Mouse (Mus musculus): ENCODE data around the gene Zc3h13. TPM values are rescaled to one million over a fixed set of nuclear protein-coding genes. Genes with fewer than 3 reads are reported as not detected.
A peak's percentile ranks its signal among the peaks of the same experiment; 100 is the strongest.

The Zc3h13 gene
- 10.2 and 11.3 TPM in 2 replicates for polyA plus RNA-seq (2015; fragmentation: Nextera tagmentation; extraction: Ambion mirVana)

DNA sequence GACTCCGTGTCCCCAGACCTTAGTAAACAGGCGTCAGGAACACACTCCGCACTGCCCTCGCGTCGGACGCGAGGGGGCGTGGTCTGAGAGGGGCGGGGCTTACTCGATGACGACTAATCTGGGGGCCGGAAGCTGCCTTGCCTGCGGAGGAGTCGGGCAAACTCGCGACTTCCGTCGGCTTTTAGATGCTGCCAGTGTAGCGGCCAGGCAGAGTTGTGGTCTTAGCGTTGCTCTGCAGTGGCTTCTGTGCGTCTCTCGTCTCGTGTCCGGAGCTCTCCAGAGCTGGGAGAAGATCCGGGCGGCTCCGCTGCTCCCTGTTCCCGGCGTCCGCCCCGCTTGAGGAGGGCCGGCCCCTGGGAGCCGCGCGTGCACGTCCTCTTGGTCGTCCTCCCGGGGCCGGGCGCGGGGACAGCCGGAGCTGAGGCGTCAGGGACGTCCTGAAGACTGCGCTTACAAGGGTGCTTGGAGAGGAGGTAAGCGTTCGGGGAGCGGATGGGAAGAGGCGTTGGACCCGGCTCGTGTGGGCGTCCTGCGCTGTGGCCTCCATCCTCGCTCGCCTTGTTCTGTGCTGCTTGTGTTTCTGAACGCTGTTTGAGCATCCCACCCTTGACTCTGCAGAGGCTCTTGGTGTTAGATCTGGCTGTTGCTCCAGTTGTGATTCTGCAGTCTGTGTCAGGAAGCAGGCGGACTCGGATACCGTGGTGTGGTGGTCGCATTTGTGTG, at the start of gene Zc3h13:
TSS of gene Zc3h13 (plus strand) at position 181 of the 723 bp plus-strand sequence.
- H3K9ac ChIP-seq (ENCODE audit: low read depth, low read length), result peak within 1 kb of the TSS; percentile 73
- no peaks in the 10 kb centered on the region for H3K36me3 ChIP-seq (ENCODE audit: control insufficient read depth, insufficient read depth)
- WGBS (ENCODE audit: insufficient replicate concordance), result under 1% methylated on average over 61 of the region's 61 CpGs
- no peaks in the 10 kb centered on the region for H3K9me3 ChIP-seq (replicated peaks; ENCODE audit: control insufficient read depth, low read length)
- peak within 1 kb of the TSS; percentile 91 for H3K4me2 ChIP-seq (ENCODE audit: low read depth, low read length)
- peak within 1 kb of the TSS; percentile 95 for H3K4me3 ChIP-seq (ENCODE audit: low read depth, low read length)
- H3K4me1 ChIP-seq (ENCODE audit: control insufficient read depth, low read depth, low read length), result peaks cover 9% of the 10 kb centered on the region
- no peaks in the 10 kb centered on the region for H3K27me3 ChIP-seq (ENCODE audit: control insufficient read depth, insufficient read depth, low read depth, low read length)
- peak within 1 kb of the TSS; percentile 92 for H3K27ac ChIP-seq (ENCODE audit: low read length)
- ATAC-seq (ENCODE audit: low read depth), result peak; percentile 99

DNA sequence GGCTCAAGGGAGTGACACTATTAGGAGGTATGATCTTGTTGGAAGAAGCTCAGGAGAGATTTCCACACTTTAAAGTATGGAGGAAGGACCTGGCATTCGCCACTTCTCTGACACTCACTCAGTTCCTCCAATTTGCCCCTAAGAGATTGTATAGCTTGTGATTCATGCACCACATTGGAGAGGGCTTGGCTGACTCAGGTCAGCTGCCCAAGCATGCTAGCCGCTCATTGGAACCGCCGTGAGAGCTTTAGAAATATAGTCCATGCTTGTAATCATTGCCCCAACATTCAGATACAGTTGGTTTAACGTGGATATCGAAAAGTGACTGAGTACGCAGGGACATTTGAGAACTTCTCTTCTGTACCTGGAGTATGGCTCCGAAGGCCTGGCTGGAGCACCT, 48.6 kb upstream of the Zc3h13 start:
- Histone ChIP-seq H3K9me3 (replicated peaks; ENCODE audit: control insufficient read depth, low read length) (no peaks in the 10 kb centered on the region), H3K27me3 (ENCODE audit: control insufficient read depth, insufficient read depth, low read depth, low read length) (no peaks in the 10 kb centered on the region), H3K27ac (ENCODE audit: low read length) (no peak overlapping the region), H3K4me2 (ENCODE audit: low read depth, low read length) (no peak overlapping the region), H3K4me1 (ENCODE audit: control insufficient read depth, low read depth, low read length) (peaks cover 4% of the 10 kb centered on the region; the same call in 1 of the 2 replicates), H3K9ac (ENCODE audit: low read depth, low read length) (no peak overlapping the region), H3K36me3 (ENCODE audit: control insufficient read depth, insufficient read depth) (no peaks in the 10 kb centered on the region), H3K4me3 (ENCODE audit: low read depth, low read length) (no peak overlapping the region)
- ATAC-seq (ENCODE audit: low read depth), result no peak
- 76% methylated on average over 8 of the region's 8 CpGs for WGBS (ENCODE audit: insufficient replicate concordance)

DNA sequence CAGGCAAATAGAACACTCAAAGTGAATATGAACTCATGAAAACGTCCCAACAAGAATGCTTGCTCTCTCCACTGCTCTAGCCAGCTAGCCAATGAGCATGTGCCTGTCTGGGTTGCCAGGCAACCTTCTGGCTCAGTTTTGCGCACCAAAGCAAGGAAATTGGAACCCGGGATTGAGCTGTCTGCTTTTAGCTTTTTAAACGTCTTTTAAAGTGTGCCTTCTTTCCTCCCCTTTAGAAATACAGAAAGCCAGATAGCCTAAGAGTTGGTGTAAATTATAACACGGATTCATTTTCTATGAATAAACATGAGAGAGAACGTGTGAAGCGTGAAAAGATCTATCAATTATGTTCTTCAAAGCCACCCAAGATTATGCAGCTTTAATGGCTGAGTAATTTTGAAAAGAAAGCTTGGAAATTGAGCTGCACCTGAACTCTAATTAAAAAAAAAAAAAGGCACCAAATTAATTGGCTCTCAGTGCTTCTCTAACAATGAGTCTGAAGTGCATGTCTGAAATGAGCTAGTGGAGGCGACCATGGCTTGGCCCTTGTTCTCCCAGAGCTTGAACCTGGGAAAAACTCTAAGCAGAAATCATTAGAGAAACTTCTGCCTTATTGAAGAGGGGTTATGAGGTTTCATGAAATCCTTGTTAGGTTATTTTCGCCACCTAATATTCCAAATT, 48.1 kb upstream of the Zc3h13 start:
- 64% methylated on average over 9 of the region's 9 CpGs for WGBS (ENCODE audit: insufficient replicate concordance)
- H3K27me3 ChIP-seq (ENCODE audit: control insufficient read depth, insufficient read depth, low read depth, low read length), result no peaks in the 10 kb centered on the region
- H3K36me3 ChIP-seq (ENCODE audit: control insufficient read depth, insufficient read depth), result no peaks in the 10 kb centered on the region
- H3K4me2 ChIP-seq (ENCODE audit: low read depth, low read length), result no peak overlapping the region
- ATAC-seq (ENCODE audit: low read depth), result no peak
- H3K27ac ChIP-seq (ENCODE audit: low read length), result no peak overlapping the region
- H3K9me3 ChIP-seq (replicated peaks; ENCODE audit: control insufficient read depth, low read length), result no peaks in the 10 kb centered on the region
- peaks cover 4% of the 10 kb centered on the region; the same call in 1 of the 2 replicates for H3K4me1 ChIP-seq (ENCODE audit: control insufficient read depth, low read depth, low read length)
- H3K9ac ChIP-seq (ENCODE audit: low read depth, low read length), result no peak overlapping the region
- H3K4me3 ChIP-seq (ENCODE audit: low read depth, low read length), result no peak overlapping the region

DNA sequence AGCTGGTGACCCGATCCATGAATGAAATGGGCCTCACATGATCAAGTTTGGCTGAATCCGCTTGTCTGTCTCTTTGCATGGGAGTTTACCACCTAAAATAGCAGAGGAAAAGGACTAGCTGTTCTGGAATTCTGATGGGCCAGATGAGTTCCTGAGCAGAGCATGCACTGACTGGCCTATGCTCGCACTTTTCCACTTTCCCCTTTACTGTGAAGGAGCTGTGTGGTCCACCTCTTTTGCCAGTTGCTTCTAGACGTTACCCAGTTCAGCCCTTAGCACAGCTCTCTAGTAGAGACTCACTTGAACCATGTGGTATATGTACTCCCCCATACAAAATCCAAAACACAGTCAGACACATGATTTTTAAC, 47.6 kb upstream of the Zc3h13 start:
- Histone ChIP-seq H3K9ac (ENCODE audit: low read depth, low read length) (no peak overlapping the region), H3K4me2 (ENCODE audit: low read depth, low read length) (no peak overlapping the region), H3K4me3 (ENCODE audit: low read depth, low read length) (no peak overlapping the region), H3K9me3 (replicated peaks; ENCODE audit: control insufficient read depth, low read length) (no peaks in the 10 kb centered on the region), H3K27me3 (ENCODE audit: control insufficient read depth, insufficient read depth, low read depth, low read length) (no peaks in the 10 kb centered on the region), H3K36me3 (ENCODE audit: control insufficient read depth, insufficient read depth) (no peaks in the 10 kb centered on the region), H3K4me1 (ENCODE audit: control insufficient read depth, low read depth, low read length) (peaks cover 4% of the 10 kb centered on the region; the same call in 1 of the 2 replicates), H3K27ac (ENCODE audit: low read length) (no peak overlapping the region)
- ATAC-seq (ENCODE audit: low read depth), result no peak
- WGBS (ENCODE audit: insufficient replicate concordance), result 67% methylated on average over 4 of the region's 4 CpGs

DNA sequence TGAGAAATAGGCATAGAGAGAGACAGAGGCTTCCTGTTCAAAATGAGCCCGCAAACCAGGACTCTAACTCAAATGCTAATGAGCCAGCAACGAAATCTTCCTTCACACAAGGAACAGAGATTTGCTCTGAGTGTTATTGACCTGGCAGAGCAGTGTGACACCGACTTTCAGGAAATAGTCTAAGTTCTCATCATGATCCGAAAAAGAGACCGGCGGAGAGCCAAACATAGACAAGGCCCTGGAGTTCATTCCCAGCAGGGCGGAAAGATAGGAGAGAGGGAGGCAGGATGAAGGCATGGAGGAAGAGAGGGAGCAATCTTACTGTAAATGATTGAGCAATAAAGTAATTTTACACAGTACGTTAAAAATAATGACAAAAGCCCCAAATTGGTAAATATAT, 47.1 kb upstream of the Zc3h13 start:
- peaks cover 4% of the 10 kb centered on the region; the same call in 1 of the 2 replicates for H3K4me1 ChIP-seq (ENCODE audit: control insufficient read depth, low read depth, low read length)
- H3K27ac ChIP-seq (ENCODE audit: low read length), result no peak overlapping the region
- H3K36me3 ChIP-seq (ENCODE audit: control insufficient read depth, insufficient read depth), result no peaks in the 10 kb centered on the region
- H3K9me3 ChIP-seq (replicated peaks; ENCODE audit: control insufficient read depth, low read length), result no peaks in the 10 kb centered on the region
- no peak overlapping the region for H3K4me3 ChIP-seq (ENCODE audit: low read depth, low read length)
- ATAC-seq (ENCODE audit: low read depth), result no peak
- no peak overlapping the region for H3K4me2 ChIP-seq (ENCODE audit: low read depth, low read length)
- H3K27me3 ChIP-seq (ENCODE audit: control insufficient read depth, insufficient read depth, low read depth, low read length), result no peaks in the 10 kb centered on the region
- no peak overlapping the region for H3K9ac ChIP-seq (ENCODE audit: low read depth, low read length)
- 61% methylated on average over 8 of the region's 8 CpGs for WGBS (ENCODE audit: insufficient replicate concordance)

DNA sequence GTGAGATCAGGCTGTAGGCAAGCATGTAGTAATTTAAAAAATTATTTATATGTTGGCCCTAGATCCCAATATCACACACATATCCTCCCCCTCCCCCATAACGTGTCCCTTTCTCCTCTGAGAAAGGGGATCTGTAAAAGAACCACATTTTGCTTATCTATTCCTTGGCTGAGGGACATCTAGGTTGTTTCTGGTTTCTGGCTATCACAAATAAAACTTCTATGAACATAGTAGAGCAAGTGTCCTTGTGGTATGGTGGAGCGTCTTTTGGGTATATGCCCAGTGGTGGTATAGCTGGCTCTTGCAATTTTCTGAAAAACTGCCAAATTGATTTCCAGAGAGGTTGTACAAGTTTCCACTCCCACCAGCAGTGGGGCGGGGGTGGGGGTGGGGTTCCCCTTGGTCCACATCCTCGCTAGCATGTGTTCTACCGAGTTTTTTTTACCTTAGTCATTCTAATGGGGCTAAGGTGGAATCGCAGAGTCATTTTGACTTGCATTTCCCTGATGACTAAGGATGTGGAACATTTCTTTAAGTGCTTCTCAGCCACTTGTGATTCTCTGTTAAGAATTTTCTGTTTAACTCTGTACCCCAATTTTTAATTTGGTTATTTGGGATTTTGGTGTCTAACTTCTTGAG, 46.0 kb upstream of the Zc3h13 start:
- Histone ChIP-seq H3K27ac (ENCODE audit: low read length) (no peak overlapping the region), H3K9ac (ENCODE audit: low read depth, low read length) (no peak overlapping the region), H3K27me3 (ENCODE audit: control insufficient read depth, insufficient read depth, low read depth, low read length) (no peaks in the 10 kb centered on the region), H3K4me1 (ENCODE audit: control insufficient read depth, low read depth, low read length) (peaks cover 4% of the 10 kb centered on the region; the same call in 1 of the 2 replicates), H3K4me2 (ENCODE audit: low read depth, low read length) (no peak overlapping the region), H3K9me3 (replicated peaks; ENCODE audit: control insufficient read depth, low read length) (no peaks in the 10 kb centered on the region), H3K36me3 (ENCODE audit: control insufficient read depth, insufficient read depth) (no peaks in the 10 kb centered on the region), H3K4me3 (ENCODE audit: low read depth, low read length) (no peak overlapping the region)
- WGBS (ENCODE audit: insufficient replicate concordance), result 30% methylated on average over 6 of the region's 6 CpGs
- no peak for ATAC-seq (ENCODE audit: low read depth)

DNA sequence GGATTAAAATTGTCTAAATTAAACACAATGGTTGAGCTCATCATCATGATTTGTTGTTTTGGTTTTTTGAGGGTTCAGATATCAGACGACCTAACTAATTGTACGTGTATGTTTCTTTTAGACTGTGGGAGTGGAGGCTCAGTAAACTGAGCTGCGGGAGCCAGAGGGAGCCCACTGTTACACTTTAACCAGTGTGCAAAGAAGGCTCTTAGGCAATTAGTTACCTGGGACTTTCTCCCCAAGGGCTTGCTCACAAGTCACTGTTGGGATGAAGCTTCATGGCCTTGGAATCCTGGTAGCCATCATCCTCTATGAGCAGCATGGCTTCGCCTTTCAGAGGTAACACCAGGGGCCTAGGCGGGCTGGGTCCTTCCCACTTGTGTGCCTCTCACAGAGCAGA, 42.1 kb upstream of the Zc3h13 start, which contains the start of gene Cpb2:
TSS of gene Cpb2 (plus strand) at position 201 of the 400 bp plus-strand sequence.
- no peak within 1 kb of the TSS for H3K9ac ChIP-seq (ENCODE audit: low read depth, low read length)

DNA sequence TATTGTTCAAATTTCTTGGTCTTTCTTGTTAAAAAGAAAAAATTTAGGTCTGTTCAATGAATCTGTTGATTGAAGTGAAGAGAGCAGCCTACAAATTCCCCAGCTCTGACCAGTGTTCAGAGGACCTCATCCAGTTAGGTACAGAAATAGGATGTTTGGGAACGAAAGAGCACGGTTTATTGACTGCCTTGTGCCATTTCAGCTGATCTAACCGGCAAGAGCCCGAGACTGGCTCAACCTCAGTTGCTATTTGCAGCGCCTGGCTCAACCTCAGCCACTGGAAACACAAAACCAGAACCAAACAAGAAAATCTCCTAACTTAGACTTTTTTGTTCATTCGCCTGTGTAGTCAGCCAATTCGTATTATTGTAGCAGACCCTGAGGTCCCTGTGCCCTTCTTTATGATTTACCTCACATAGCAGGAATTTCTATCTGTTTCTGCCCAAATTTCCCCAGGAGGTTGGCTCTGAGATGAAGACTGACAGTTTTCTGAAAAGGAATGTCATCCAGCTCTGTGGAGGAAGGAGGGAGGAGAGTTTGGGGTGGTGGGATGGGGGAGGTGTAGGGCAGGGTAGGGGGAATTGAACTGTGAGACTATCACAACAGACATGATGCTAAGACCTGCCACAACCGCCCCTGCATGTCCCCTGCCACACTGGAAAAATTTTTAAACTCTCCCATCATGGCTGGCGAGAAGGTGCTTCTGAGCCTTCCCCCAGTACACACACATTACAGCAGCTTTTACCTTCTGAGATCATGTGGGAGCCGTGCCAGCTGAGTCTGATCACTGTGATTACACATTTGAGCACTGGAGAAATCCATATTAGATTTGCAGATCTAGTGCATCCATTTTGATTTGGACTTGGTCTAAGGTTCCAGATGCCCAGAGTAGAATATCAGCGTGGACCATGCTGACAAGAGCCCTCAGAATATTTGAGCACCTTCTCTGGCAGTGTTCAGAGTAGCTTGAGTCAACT, 37.9 kb upstream of the Zc3h13 start:
- Histone ChIP-seq H3K27ac (ENCODE audit: low read length) (no peak overlapping the region), H3K4me3 (ENCODE audit: low read depth, low read length) (no peak overlapping the region), H3K9me3 (replicated peaks; ENCODE audit: control insufficient read depth, low read length) (no peaks in the 10 kb centered on the region), H3K27me3 (ENCODE audit: control insufficient read depth, insufficient read depth, low read depth, low read length) (no peaks in the 10 kb centered on the region), H3K4me1 (ENCODE audit: control insufficient read depth, low read depth, low read length) (no peaks in the 10 kb centered on the region; the same call in 1 of the 2 replicates), H3K4me2 (ENCODE audit: low read depth, low read length) (no peak overlapping the region), H3K9ac (ENCODE audit: low read depth, low read length) (no peak overlapping the region), H3K36me3 (ENCODE audit: control insufficient read depth, insufficient read depth) (no peaks in the 10 kb centered on the region)
- 56% methylated on average over 11 of the region's 11 CpGs for WGBS (ENCODE audit: insufficient replicate concordance)
- ATAC-seq (ENCODE audit: low read depth), result no peak

More for the DNA sequence above, 42.1 kb upstream of the Zc3h13 start, which contains the start of gene Cpb2:
- peak; percentile 88 for ATAC-seq (ENCODE audit: low read depth)
- Histone ChIP-seq H3K4me3 (ENCODE audit: low read depth, low read length) (peak within 1 kb of the TSS; percentile 42), H3K27me3 (ENCODE audit: control insufficient read depth, insufficient read depth, low read depth, low read length) (no peaks in the 10 kb centered on the region), H3K36me3 (ENCODE audit: control insufficient read depth, insufficient read depth) (no peaks in the 10 kb centered on the region), H3K4me2 (ENCODE audit: low read depth, low read length) (no peak within 1 kb of the TSS; the same call in 1 of the 2 replicates), H3K9me3 (replicated peaks; ENCODE audit: control insufficient read depth, low read length) (no peaks in the 10 kb centered on the region), H3K4me1 (ENCODE audit: control insufficient read depth, low read depth, low read length) (peaks cover 4% of the 10 kb centered on the region; the same call in 1 of the 2 replicates), H3K27ac (ENCODE audit: low read length) (peak within 1 kb of the TSS; percentile 78)
- WGBS (ENCODE audit: insufficient replicate concordance), result 57% methylated on average over 5 of the region's 5 CpGs

Data from liver, embryonic 16.5 days (tissue).